Mouse (Mus musculus) forebrain, embryonic 10.5 days (tissue): ENCODE measurements at regions not wholly inside any gene's neighbourhood (a gene's known extent, or its start where the extent isn't known, plus 50 kb on each side); places are given as distances from the start of the nearest gene placed in this dataset.

Experiments used
- DNase-seq: peaks from one replicate; pipeline ENCODE4 v3.0.0-alpha.2; 2017; ENCODE audit warnings: low spot score; ENCODE audit errors: extremely low spot score
- H3K27ac ChIP-seq: fragments of 300-500 bp; sonication (generic); 2 replicates; pipeline ENCODE4 v1.5.1; 2016; ENCODE audit warnings: mild to moderate bottlenecking
- H3K27me3 ChIP-seq: fragments of 300-500 bp; sonication (generic); 2 replicates; pipeline ENCODE4 v1.6.1; 2016; ENCODE audit warnings: mild to moderate bottlenecking; ENCODE audit not compliant: poor library complexity, severe bottlenecking
- H3K36me3 ChIP-seq: fragments of 300-500 bp; sonication (generic); replicated peaks from 2 replicates; pipeline ENCODE4 v1.6.1; 2016; ENCODE audit warnings: mild to moderate bottlenecking, moderate library complexity
- H3K4me1 ChIP-seq: fragments of 300-500 bp; sonication (generic); 2 replicates; pipeline ENCODE4 v1.6.1; 2016
- H3K4me3 ChIP-seq: fragments of 300-500 bp; sonication (generic); 2 replicates; pipeline ENCODE4 v1.5.1; 2016; ENCODE audit warnings: mild to moderate bottlenecking, moderate library complexity
- H3K9me3 ChIP-seq: fragments of 300-500 bp; sonication (generic); 2 replicates; pipeline ENCODE4 v1.6.1; 2016; ENCODE audit warnings: mild to moderate bottlenecking, moderate library complexity
- WGBS: fragments of 180-500 bp; shearing (Covaris S2); methylation state at CpG from one replicate; pipeline ENCODE4 v1.1.7; 2016; 5-methylcytosine and 5-hydroxymethylcytosine counted together

GRCm38 (mm10) chr12:31130434-31130833, 56.8 kb downstream of the Fam110c start:
- no peak overlapping the region for H3K27ac ChIP-seq
- WGBS, result 87% methylated on average over 2 of the region's 2 CpGs
- no peaks in the 10 kb centered on the region for H3K27me3 ChIP-seq
- no peaks in the 10 kb centered on the region for H3K36me3 ChIP-seq
- H3K4me3 ChIP-seq, result no peak overlapping the region
- DNase-seq, result no peak
- 0 out of 2 replicates have a peak, but pooled peaks cover 4% of the 10 kb centered on the region for H3K4me1 ChIP-seq
- H3K9me3 ChIP-seq, result no peaks in the 10 kb centered on the region

- H3K4me3 ChIP-seq, result no peak overlapping the region
- 0 out of 2 replicates have a peak, but pooled peaks cover 4% of the 10 kb centered on the region for H3K4me1 ChIP-seq
- 77% methylated on average over 6 of the region's 6 CpGs for WGBS
- no peaks in the 10 kb centered on the region for H3K36me3 ChIP-seq
- H3K27me3 ChIP-seq, result no peaks in the 10 kb centered on the region
- H3K27ac ChIP-seq, result no peak overlapping the region
- no peaks in the 10 kb centered on the region for H3K9me3 ChIP-seq
- no peak for DNase-seq
These were observed 60.9 kb downstream of the Fam110c start for GRCm38 (mm10) chr12:31134465-31134992.

- WGBS, result 72% methylated on average over 10 of the region's 10 CpGs
- Histone ChIP-seq H3K27ac (no peak overlapping the region), H3K27me3 (no peaks in the 10 kb centered on the region), H3K4me3 (no peak overlapping the region), H3K36me3 (no peaks in the 10 kb centered on the region), H3K4me1 (0 out of 2 replicates have a peak, but pooled peaks cover 4% of the 10 kb centered on the region), H3K9me3 (no peaks in the 10 kb centered on the region)
- no peak for DNase-seq
These were observed 62.7 kb downstream of the Fam110c start for GRCm38 (mm10) chr12:31136364-31136763.

- Histone ChIP-seq H3K27ac (no peak overlapping the region), H3K4me3 (no peak overlapping the region), H3K4me1 (0 out of 2 replicates have a peak, but pooled peaks cover 4% of the 10 kb centered on the region), H3K36me3 (no peaks in the 10 kb centered on the region), H3K9me3 (no peaks in the 10 kb centered on the region), H3K27me3 (no peaks in the 10 kb centered on the region)
- DNase-seq, result no peak
- WGBS, result 66% methylated on average over 3 of the region's 3 CpGs
These were observed 63.2 kb downstream of the Fam110c start for GRCm38 (mm10) chr12:31136911-31137310.

GRCm38 (mm10) chr12:31137431-31137830, 63.8 kb downstream of the Fam110c start:
- Histone ChIP-seq H3K4me1 (0 out of 2 replicates have a peak, but pooled peaks cover 4% of the 10 kb centered on the region), H3K36me3 (no peaks in the 10 kb centered on the region), H3K27ac (no peak overlapping the region), H3K27me3 (no peaks in the 10 kb centered on the region), H3K9me3 (no peaks in the 10 kb centered on the region), H3K4me3 (no peak overlapping the region)
- 85% methylated on average over 5 of the region's 5 CpGs for WGBS
- no peak for DNase-seq

- H3K36me3 ChIP-seq, result no peaks in the 10 kb centered on the region
- no peak for DNase-seq
- WGBS, result 76% methylated on average over 4 of the region's 4 CpGs
- no peak overlapping the region for H3K4me3 ChIP-seq
- no peaks in the 10 kb centered on the region for H3K9me3 ChIP-seq
- H3K27me3 ChIP-seq, result no peaks in the 10 kb centered on the region
- H3K4me1 ChIP-seq, result no peaks in the 10 kb centered on the region
- no peak overlapping the region for H3K27ac ChIP-seq
These were observed 66.2 kb downstream of the Fam110c start for GRCm38 (mm10) chr12:31139853-31140252.

- Histone ChIP-seq H3K36me3 (no peaks in the 10 kb centered on the region), H3K9me3 (no peaks in the 10 kb centered on the region), H3K4me1 (peaks cover 2% of the 10 kb centered on the region; the same call in 1 of the 2 replicates), H3K27me3 (no peaks in the 10 kb centered on the region), H3K27ac (no peak overlapping the region), H3K4me3 (no peak overlapping the region)
- no peak for DNase-seq
- WGBS, result 84% methylated on average over 6 of the region's 6 CpGs
These were observed 69.6 kb downstream of the Fam110c start for GRCm38 (mm10) chr12:31143266-31143665.

- no peaks in the 10 kb centered on the region for H3K36me3 ChIP-seq
These were observed 71.5 kb downstream of the Fam110c start for GRCm38 (mm10) chr12:31145032-31145781.

GRCm38 (mm10) chr12:31148417-31149356, 75.0 kb downstream of the Fam110c start:
- DNase-seq, result no peak
- H3K27me3 ChIP-seq, result no peaks in the 10 kb centered on the region
- H3K36me3 ChIP-seq, result no peaks in the 10 kb centered on the region
- no peak overlapping the region for H3K4me3 ChIP-seq
- H3K4me1 ChIP-seq, result peaks cover 21% of the 10 kb centered on the region
- 78% methylated on average over 11 of the region's 11 CpGs for WGBS
- H3K9me3 ChIP-seq, result no peaks in the 10 kb centered on the region
- peak overlapping the region; percentile 30; the same call in 1 of the 2 replicates for H3K27ac ChIP-seq

More at GRCm38 (mm10) chr12:31145032-31145781, 71.5 kb downstream of the Fam110c start:
- H3K27me3 ChIP-seq, result no peaks in the 10 kb centered on the region
- no peaks in the 10 kb centered on the region for H3K9me3 ChIP-seq
- no peak overlapping the region for H3K4me3 ChIP-seq
- H3K4me1 ChIP-seq, result peaks cover 21% of the 10 kb centered on the region
- no peak overlapping the region for H3K27ac ChIP-seq
- WGBS, result 83% methylated on average over 3 of the region's 3 CpGs
- no peak for DNase-seq

GRCm38 (mm10) chr12:31153720-31154119, 80.1 kb downstream of the Fam110c start:
- H3K27ac ChIP-seq, result no peak overlapping the region
- no peak overlapping the region for H3K4me3 ChIP-seq
- 94% methylated on average over 2 of the region's 2 CpGs for WGBS
- DNase-seq, result no peak
- H3K9me3 ChIP-seq, result no peaks in the 10 kb centered on the region
- no peaks in the 10 kb centered on the region for H3K36me3 ChIP-seq
- H3K27me3 ChIP-seq, result no peaks in the 10 kb centered on the region
- H3K4me1 ChIP-seq, result peaks cover 14% of the 10 kb centered on the region

- DNase-seq, result no peak
- no peaks in the 10 kb centered on the region for H3K9me3 ChIP-seq
- H3K36me3 ChIP-seq, result no peaks in the 10 kb centered on the region
- 82% methylated on average over 5 of the region's 5 CpGs for WGBS
- no peak overlapping the region for H3K4me3 ChIP-seq
- no peak overlapping the region for H3K27ac ChIP-seq
- H3K27me3 ChIP-seq, result no peaks in the 10 kb centered on the region
- peaks cover 5% of the 10 kb centered on the region for H3K4me1 ChIP-seq
These were observed 80.9 kb downstream of the Fam110c start for GRCm38 (mm10) chr12:31154608-31155011.

GRCm38 (mm10) chr12:31156154-31156720, 82.6 kb downstream of the Fam110c start:
- no peak for DNase-seq
- 74% methylated on average over 13 of the region's 13 CpGs for WGBS
- Histone ChIP-seq H3K4me1 (no peaks in the 10 kb centered on the region), H3K27ac (no peak overlapping the region), H3K27me3 (no peaks in the 10 kb centered on the region), H3K4me3 (no peak overlapping the region), H3K36me3 (no peaks in the 10 kb centered on the region), H3K9me3 (no peaks in the 10 kb centered on the region)
